Mouse (Mus musculus) embryo, embryonic 11 days (tissue): ENCODE measurements around the gene Glrp1.

Experiments
- DNase-seq: peaks from one replicate; pipeline ENCODE4 v3.0.0-alpha.2; 2015

Gene Glrp1

DNA sequence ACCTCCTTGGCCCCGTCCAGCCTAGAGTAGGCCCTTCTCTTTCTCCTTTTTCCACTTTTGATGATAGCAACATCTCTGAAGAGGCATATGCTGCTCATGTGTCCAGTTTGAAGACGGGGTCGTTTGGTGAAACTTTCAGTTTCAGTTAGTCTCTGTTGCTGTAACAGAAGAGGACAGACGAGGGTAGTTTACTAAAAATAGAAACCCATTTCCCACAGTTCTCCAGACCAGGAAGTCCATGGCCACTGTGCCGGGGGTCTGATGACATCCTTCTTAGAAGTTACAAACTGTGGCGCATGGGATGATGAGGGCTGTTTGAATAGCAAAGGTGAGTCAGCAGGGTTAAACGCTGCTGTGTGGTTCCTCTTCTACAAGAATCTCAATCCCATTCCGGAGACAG is at the start of gene Glrp1:
Gene Glrp1, minus strand, starts transcription at position 278 of the 400 bp plus-strand sequence.
- DNase-seq: no peak

DNA sequence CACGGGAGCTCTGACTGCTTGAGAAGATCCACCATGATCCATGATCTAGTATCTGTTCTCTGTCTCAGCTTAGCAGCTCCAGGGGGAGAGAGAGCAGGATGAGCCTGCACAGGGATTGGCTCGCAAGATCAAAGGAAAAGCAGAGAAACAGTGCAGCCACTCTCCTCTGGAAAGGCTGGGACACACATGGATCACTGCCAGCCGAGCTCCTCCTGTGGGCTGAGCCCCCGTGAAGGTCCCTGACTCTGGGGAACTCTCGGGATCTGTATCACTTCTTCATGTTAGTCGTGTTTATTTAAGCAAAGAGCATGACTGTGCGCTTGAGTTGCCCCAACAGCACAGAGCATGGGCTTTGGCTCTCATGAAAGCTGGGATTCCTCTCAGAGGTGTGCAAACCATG is 49.4 kb upstream of the Glrp1 start:
- DNase-seq: peak; percentile 66

- DNase-seq: no peak
Measured at GRCm38 (mm10) chr1:88558793-88559192, 48.9 kb upstream of the Glrp1 start.

DNA sequence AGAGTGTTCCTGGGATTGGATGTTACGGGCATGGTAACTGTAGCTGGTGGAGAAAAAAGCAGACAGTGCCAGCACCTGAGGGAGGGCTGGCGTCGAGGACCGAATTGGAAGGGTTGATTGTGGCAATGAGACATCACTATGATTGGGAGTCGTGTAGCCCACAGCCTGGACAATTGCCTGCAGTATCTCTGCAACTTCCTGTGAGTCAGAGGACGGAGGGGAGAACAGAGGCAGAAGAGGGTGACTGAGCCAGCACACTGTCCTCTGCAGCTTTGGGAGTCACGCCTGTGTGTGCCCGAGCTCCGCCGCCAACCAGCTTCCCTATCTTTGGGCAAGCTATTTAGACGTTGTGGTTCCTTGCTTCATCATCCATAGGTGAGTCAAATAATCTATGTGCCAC is 46.5 kb upstream of the Glrp1 start:
- no peak for DNase-seq

DNA sequence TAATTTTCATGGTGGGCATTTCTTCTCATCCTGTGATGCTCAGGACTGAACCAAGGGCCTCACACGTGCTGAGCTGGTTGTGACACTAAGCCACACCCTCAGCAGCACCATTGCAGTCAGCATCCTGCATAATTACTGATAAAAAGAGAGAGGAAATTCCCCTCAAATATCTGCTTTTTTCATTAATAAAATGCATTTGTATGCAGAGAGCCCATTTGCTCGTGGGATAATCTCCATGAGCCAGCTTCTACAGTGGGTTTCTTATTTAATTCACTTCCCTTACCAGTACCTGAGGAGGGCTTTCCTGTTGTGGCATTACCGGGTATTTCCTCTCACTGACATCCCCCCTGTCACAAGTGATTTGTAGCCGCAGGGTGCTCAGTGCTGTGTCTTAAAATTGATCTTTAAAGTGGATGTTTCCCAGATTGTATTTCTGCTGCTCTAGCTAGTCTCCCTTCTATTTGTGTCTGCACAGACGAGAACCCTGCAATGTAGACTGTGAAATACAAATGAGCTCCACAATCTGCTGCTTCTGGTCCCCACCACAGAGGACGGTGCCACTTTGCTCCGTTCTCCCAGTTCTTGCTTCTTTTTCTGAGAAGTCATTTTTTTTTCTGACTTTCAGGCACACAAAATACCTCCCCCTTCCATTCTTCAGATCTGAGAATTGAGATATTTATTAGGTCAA is 43.8 kb upstream of the Glrp1 start:
- no peak for DNase-seq

- no peak for DNase-seq
Measured at GRCm38 (mm10) chr1:88549263-88549662, 39.4 kb upstream of the Glrp1 start.

GRCm38 (mm10) chr1:88547172-88547571 is 37.3 kb upstream of the Glrp1 start:
- no peak for DNase-seq

DNA sequence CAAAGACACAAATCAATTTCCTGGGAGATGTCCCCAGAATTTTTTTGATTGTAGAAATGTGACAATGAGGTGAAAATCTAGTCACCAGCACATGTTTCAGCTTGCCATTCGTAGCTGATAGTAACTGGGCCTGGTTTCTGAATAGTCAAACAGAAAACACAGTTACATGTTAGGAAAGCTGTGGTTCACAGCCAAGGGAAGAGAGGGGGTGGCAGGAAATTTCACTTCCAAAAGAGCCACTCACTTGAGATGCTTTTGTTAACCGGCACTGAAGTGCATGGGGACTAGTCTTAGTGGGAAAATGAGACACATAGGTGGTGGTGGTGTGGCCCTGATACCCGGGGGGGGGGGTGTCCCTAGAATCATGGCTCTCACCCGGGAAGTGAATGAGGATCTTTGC is 33.7 kb upstream of the Glrp1 start:
- no peak for DNase-seq

DNA sequence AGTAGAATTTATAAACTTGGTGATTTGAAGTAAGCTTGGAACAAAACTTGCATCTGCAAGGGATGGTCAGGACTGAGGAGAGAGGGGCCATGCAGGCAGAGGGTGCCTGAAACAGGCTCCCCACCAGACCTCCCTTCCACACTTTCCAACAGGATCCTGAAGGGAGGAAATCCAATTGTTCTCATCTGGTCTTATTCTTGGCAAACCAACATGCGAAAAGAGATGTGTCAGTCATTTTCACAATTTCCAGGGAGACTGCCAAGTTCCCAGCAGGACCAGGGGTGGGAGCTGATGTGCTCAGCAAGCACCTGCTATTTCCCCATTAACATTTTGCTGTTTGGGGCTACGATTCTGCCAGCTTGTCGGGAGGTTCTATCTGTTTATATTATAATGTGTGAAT is 30.0 kb upstream of the Glrp1 start:
- DNase-seq: no peak

GRCm38 (mm10) chr1:88539256-88539655 is 29.4 kb upstream of the Glrp1 start:
- no peak for DNase-seq

DNA sequence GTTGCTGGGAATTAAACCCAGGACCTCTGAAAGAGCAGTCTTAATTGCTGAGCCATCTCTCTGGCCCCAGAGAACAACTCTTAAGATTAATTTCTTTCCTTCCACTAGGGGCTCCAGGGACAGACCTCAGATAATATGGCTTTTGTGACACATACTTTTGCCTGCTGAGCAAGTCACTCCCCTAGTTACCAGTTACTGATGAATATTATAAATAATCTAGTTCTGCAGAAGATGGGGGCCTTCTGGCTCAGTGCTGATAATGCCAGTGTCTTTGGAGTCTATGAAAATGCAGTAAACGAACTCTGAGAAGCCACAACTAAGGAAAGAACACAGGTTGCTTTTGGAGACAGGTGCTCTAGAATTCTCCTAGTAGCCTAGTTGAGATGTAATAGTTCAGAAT is 26.4 kb upstream of the Glrp1 start:
- DNase-seq: no peak

GRCm38 (mm10) chr1:88534091-88534490 is 24.2 kb upstream of the Glrp1 start:
- no peak for DNase-seq

- peak; percentile 35 for DNase-seq
Measured at GRCm38 (mm10) chr1:88526161-88526560, 16.3 kb upstream of the Glrp1 start.

DNA sequence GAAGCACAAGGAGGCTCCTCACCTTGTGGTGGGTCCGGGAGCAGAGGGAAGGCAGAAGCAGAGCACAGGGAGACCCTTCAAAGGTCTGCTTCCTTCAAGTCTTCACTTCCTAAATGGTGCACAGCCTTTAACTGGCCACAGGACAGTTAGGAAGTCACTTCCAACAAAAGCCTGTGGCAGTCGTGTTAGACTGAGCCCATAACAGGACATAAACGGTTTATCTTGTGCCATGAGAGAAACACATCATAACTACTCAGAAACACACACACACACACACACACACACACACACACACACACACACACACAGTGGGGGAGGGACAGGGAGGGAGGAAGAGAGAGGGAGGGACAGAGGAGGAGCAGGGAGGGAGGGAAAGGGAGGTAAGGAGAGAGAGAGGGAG is 15.8 kb upstream of the Glrp1 start:
- no peak for DNase-seq

DNA sequence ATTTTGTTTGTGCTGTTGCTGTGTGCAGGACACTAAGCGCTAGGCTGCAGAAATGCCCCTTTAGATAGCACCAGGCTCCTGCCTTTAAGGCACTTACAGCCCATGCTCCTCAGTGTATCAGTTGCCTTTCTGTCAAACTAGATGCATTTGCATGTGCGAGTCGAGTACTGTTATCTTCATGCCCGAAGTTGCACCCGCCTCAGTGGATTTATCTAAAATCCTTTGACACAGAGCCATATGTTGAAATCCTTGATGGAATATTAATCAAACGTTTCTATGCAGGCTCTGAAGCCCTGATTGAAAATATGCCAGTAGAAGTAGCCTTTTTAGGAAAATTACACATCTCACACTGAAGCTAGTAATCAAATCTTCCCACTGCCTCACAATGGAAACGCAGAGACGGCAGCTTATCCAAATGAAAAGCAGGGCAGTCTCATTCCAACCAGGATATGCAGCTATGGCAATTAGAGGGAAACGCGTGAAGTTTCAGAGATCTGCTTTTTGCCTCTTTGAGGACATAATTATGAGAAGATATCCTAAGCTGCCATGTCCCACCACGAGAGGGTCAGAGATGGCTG is 11.4 kb upstream of the Glrp1 start:
- DNase-seq: no peak

GRCm38 (mm10) chr1:88513613-88514012 is 3.7 kb upstream of the Glrp1 start:
- no peak for DNase-seq

- no peak for DNase-seq
Measured at GRCm38 (mm10) chr1:88507886-88508285, 2.0 kb downstream of the Glrp1 start.

DNA sequence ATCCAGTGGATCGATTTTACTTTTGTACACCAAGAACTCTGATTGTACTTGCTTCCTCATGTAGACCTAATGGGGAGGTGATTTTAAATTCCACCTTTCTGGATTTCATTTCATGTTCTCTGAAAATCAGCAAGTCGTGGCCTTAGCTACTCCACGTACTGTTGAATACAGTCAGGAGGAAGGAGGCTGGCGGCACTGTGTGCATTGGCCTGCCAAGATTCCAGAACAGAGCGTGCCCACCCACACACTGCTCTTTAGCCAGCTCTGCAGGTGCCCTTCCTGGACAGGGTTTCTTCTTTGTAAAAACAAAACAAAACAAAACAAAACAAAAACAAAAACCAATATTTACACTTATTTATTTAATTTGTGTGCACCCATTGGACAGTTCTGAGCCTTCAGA is 2.7 kb downstream of the Glrp1 start:
- no peak for DNase-seq

DNA sequence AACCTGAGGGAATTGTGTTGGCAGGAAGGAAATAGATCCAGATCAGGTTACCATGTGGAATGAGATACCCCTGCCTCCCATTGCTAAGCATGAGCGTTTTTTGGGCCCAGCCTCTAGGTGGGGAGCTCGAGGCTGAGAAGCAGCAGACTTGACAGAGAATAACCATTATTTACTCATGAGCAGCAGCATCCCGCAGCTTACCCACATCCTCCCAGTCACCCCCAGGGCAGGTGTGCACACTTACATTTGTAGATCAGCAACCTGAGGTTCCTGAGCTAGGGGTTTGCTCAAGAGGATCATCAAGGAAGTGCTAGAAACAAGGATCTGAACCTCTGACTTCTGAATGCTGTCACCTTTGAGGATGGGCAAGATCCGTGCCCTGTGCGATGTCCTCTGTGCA is 3.5 kb downstream of the Glrp1 start:
- no peak for DNase-seq

DNA sequence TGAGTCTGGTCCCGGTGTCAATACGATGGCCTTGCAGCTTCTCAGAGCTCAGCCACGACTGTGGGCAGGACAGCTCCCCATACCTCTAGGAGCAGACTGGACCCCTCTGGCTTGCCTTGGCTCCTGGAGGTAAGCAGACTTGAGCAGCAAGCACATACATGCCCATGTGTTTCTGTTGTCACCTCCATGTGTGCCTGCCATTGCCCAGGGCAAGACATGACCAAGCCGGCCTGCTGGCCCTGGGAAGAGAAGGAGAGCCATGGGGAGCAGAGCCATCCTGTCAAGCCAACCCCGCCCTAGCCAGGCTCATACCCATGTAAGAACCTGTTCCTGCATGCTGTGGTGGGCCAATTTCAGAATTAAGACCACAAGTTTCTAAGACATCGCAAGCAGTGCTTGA is 4.2 kb downstream of the Glrp1 start:
- no peak for DNase-seq

DNA sequence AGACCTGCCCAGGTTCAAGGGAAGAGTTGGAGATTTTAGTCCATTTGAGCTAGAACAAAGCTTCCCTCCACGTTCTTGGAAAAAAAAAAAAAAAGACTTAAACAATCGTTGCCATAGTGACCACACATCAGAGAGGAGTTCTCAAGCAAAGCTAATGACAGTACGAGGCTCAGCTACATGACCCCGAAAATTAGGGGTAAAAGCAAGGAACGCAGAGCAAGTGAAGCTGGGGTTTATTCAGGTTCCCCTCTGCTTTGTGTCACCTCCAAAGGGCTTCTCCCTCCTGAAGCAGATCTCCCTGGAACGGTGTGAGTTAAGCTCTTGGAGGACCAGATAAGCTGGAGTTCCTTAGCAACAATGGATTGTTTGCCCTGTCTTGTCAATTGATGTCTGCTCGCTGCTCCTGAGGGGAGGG is 5.3 kb downstream of the Glrp1 start:
- peak; percentile 50 for DNase-seq

DNA sequence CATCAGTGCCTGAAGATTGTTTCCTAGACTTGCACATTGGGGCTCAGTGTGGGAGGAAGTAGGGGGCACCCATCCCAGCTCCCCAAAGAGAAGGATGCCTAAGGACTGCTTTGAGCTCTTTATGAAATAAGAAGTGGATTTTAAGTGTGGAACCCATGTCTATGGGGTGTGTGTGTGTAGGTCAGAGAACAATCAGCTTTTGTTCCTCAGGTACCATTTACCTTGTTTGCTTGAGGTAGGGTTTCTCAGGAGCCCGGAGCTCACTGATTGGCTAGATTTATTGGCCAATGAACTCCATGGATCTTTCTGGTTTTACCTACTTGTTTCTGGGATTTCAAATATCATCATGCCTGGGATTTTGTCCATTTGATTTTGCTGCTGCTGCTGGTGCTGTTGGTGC is 7.0 kb downstream of the Glrp1 start:
- DNase-seq: no peak

GRCm38 (mm10) chr1:88499230-88499737 is 10.6 kb downstream of the Glrp1 start:
- DNase-seq: no peak

DNA sequence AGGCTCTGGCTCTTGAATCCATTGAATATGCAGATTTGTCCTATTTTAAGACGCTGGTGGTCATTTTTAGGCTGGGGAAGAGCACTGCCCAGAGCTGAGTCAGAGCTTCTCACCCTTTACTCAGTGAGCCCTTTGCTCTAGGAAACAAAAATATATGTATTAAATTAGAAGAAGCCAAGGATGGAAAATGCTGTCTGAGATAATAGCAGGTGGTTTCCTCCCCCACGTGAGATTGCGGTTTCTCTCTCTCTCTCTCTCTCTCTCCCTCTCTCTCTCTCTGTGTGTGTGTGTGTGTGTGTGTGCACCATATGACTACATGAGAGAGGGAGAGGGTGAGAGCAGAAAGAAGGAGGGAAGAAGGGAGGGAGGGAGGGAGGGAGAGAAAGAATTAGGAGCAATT is 12.5 kb downstream of the Glrp1 start:
- DNase-seq: no peak

DNA sequence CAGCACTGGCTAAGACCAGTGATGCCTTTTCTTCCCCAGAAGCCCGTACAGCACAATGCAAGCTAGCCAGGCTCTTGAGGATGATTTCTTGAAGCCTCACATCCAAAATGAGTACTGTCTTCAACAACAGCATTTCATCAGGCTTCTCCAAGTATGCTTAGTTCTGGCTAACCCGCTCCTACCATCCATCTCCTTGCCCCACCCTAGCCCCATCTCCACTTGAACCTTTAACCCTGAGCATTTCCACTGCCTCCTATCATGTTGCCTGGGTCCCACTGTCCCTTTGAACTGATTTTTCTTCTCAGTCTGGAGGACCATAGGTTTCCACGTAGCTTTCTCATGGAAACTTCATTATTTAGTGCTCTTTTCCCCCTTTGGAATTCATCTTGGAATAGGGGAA is 17.5 kb downstream of the Glrp1 start:
- DNase-seq: no peak
